Mouse (Mus musculus): ENCODE data around the gene Hoxd8.

Hoxd8 gene

GRCm38 (mm10) chr2:74686301-74686987 lies 18.0 kb upstream of the Hoxd8 start:
- DNase-seq (ENCODE audit: low spot score) = peak; percentile 93

- no peak for DNase-seq (ENCODE audit: low spot score)
Measured at GRCm38 (mm10) chr2:74686988-74687697, 17.3 kb upstream of the Hoxd8 start.

- DNase-seq (ENCODE audit: low spot score) = no peak
Measured at GRCm38 (mm10) chr2:74687698-74688555, 16.5 kb upstream of the Hoxd8 start.

- no peak for DNase-seq (ENCODE audit: low spot score)
Measured at GRCm38 (mm10) chr2:74688795-74689573, 15.4 kb upstream of the Hoxd8 start.

- DNase-seq (ENCODE audit: low spot score) = no peak
Measured at GRCm38 (mm10) chr2:74689574-74690337, 14.7 kb upstream of the Hoxd8 start.

GRCm38 (mm10) chr2:74690338-74690716 lies 14.1 kb upstream of the Hoxd8 start:
- DNase-seq (ENCODE audit: low spot score) = no peak

- peak; percentile 90 for DNase-seq (ENCODE audit: low spot score)
Measured at GRCm38 (mm10) chr2:74691022-74691951, 13.1 kb upstream of the Hoxd8 start, which contains the start of gene Hoxd10. Hoxd10 (plus strand) TSS chr2:74691924.

GRCm38 (mm10) chr2:74691995-74692807 lies 12.2 kb upstream of the Hoxd8 start:
- DNase-seq (ENCODE audit: low spot score) = no peak

GRCm38 (mm10) chr2:74692808-74693431 lies 11.5 kb upstream of the Hoxd8 start:
- DNase-seq (ENCODE audit: low spot score) = no peak

GRCm38 (mm10) chr2:74693432-74693827 lies 11.0 kb upstream of the Hoxd8 start:
- no peak for DNase-seq (ENCODE audit: low spot score)

- DNase-seq (ENCODE audit: low spot score) = peak; percentile 85
Measured at GRCm38 (mm10) chr2:74694066-74694465, 10.3 kb upstream of the Hoxd8 start.

- DNase-seq (ENCODE audit: low spot score) = no peak
Measured at GRCm38 (mm10) chr2:74695383-74695782, 9.0 kb upstream of the Hoxd8 start.

- no peak for DNase-seq (ENCODE audit: low spot score)
Measured at GRCm38 (mm10) chr2:74695813-74696430, 8.5 kb upstream of the Hoxd8 start.

- no peak for DNase-seq (ENCODE audit: low spot score)
Measured at GRCm38 (mm10) chr2:74696442-74697335, 7.7 kb upstream of the Hoxd8 start.

- DNase-seq (ENCODE audit: low spot score) = no peak
Measured at GRCm38 (mm10) chr2:74697567-74698121, 6.8 kb upstream of the Hoxd8 start, which contains the start of gene Hoxd9. Hoxd9 (plus strand) TSS chr2:74697727.

GRCm38 (mm10) chr2:74698201-74699052 lies 6.0 kb upstream of the Hoxd8 start:
- no peak for DNase-seq (ENCODE audit: low spot score)

Data from embryo, embryonic 10.5 days (tissue).